Mouse (Mus musculus) small intestine, adult 10 weeks (tissue): ENCODE results near the gene Olfr318. TPM values are rescaled to one million over a fixed set of nuclear protein-coding genes. Genes with fewer than 3 reads are reported as not detected.

Experiments used
- polyA plus RNA-seq: library from polyadenylated mRNA; stranded (reverse); fragments of 350-450 nt; fragmentation: Illumina TruSeq; extraction: RNeasy Lipid Tissue Mini Kit (QIAGEN cat#74804); gene quantifications from one replicate; pipeline ENCODE4 v1.2.3, GENCODE M21; 2014; ENCODE audit warnings: low replicate concordance

The Olfr318 gene
- not detected for polyA plus RNA-seq

DNA sequence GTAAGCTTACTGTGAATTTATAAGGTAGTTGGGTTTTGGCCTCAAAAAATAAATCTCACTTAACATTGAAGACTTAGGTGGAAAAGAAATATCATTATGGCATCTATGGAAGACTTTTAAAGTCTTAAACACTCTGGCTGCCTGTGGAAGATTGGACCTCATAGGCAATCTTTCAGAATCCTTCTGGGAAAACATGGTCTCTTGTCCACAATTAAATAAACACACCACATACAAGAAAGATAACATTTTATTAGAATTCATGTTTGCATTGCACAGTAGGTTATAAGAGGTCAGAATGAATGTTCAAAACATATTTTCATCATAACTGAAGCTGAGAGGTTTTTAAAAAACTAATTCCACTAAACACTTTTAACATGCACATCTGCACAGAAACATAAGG, at the start of gene Olfr318:
Olfr318 (minus strand) TSS at position 101 of the 400 bp plus-strand sequence.

DNA sequence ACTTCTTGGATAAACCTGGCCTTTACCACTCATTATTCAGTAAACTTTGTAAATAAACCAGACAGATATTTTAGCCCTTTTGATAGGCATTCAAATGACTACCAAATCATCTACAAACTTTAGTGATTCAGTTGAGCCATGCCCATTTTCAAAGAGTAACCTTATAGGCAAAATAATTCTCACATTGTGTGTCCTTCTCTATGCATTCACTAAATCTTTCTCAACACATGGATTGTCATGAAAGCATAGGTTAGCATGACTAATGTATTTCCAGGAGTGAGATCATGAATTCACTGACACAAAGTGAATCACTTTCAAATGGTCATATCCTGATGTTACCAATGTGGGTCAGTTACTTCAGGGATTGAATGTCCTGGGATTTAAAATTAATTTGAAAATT, 49.1 kb upstream of the Olfr318 start, which contains the start of gene Olfr315:
Olfr315 (plus strand) TSS at position 301 of the 400 bp plus-strand sequence.

DNA sequence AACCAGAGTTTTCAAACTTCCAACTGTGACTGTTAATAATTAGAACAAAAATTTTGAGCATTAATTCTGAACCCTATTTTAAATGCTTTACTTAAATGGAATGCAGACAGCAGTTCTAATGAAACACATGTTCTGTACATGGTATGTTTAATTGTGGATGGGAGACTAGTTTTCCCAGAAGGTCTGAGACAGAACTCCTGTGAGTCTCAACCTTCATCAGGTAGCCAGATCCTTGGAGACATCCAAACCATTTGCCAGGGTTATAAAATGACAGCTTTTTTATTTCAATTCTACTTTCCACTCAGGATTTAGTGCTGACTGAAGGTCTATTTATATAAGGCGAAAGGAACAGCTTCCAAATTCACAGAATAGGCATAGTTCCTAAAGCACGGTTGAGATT, 28.6 kb upstream of the Olfr318 start, which contains the start of gene Olfr316:
Olfr316 (plus strand) TSS at position 301 of the 400 bp plus-strand sequence.

DNA sequence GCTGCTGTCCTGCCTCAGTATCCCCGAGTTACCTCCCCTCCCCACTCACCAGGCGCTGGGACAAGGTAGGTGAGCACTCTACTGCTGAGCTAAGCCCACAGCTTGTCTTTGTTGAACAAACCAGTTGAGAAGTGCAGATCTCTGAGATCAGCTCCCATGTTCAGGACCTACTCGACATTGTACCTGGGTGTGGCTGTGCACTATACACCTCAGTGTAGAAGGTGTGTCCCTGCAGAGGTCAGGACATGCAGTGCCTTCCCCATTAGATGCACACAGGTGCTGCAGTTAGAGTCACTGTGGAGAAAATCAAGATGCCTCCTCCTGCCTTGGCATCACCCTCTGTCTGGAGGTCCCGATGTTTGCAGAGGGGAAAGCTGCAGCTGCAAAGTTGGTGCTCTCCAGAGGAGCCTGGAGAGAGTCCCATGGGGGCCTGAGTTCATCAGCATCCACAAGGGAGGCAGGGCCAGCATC, 15.0 kb upstream of the Olfr318 start, which contains the start of gene Olfr317:
Olfr317 (minus strand) TSS at position 421 of the 471 bp plus-strand sequence.

DNA sequence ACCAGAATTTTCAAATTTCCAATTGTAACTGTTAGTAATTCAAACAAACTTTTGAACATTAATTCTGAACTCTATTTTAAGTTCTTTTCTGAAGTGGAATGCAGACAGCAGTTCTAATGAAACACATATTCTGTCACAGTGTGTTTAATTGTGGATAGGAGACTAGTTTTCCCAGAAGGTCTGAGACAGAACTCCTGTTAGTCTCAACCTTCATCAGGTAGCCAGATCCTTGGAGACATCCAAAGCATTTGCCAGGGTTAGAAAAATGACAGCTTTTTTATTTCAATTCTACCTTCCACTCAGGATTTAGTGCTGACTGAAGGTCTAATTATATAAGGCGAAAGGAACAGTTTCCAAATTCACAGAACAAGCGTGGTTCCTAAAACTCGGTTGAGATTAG, 25.0 kb downstream of the Olfr318 start, which contains the start of gene Olfr319:
Olfr319 (plus strand) TSS at position 301 of the 400 bp plus-strand sequence.

DNA sequence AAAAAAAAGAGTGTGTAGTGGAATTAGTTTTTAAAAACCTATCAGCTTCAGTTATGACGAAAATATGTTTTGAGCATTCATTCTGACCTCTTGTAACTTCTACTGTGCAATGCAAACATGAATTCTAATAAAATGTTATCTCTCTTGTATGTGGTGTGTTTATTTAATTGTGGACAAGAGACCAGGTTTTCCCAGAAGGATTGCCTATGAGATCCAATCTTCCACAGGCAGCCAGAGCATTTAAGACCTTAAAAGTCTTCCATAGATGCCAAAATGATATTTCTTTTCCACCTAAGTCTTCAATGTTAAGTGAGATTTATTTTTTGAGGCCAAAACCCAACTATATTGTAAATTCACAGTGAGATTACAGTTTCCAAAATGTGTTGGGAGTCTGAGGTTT, 43.0 kb downstream of the Olfr318 start, which contains the start of gene Olfr320:
Olfr320 (plus strand) TSS at position 301 of the 400 bp plus-strand sequence.

Other genes with a start within 250 kb of the Olfr318 start
- not detected for gene Olfr332, start 231.5 kb downstream of the Olfr318 start, polyA plus RNA-seq
- not detected for gene Olfr331, start 221.4 kb downstream of the Olfr318 start, polyA plus RNA-seq
- gene Olfr330, start 189.2 kb downstream of the Olfr318 start, polyA plus RNA-seq, result not detected
- gene Olfr329-ps, start 177.6 kb downstream of the Olfr318 start, polyA plus RNA-seq, result not detected
- not detected for gene Olfr328, start 168.4 kb downstream of the Olfr318 start, polyA plus RNA-seq
- not detected for gene Olfr224, start 153.5 kb downstream of the Olfr318 start, polyA plus RNA-seq
- gene Olfr325, start 146.3 kb downstream of the Olfr318 start, polyA plus RNA-seq, result not detected
- gene Olfr324, start 128.9 kb downstream of the Olfr318 start, polyA plus RNA-seq, result not detected
- 1,849 TPM for gene 2210407C18Rik, start 107.9 kb downstream of the Olfr318 start, polyA plus RNA-seq
- not detected for gene Olfr323, start 93.5 kb downstream of the Olfr318 start, polyA plus RNA-seq
- not detected for gene Trim58, start 83.5 kb downstream of the Olfr318 start, polyA plus RNA-seq
- gene Olfr322, start 65.2 kb downstream of the Olfr318 start, polyA plus RNA-seq, result not detected
- gene Olfr320, start 42.9 kb downstream of the Olfr318 start, polyA plus RNA-seq, result not detected
- gene Olfr319, start 24.9 kb downstream of the Olfr318 start, polyA plus RNA-seq, result not detected
- not detected for gene Olfr317, start 15.2 kb upstream of the Olfr318 start, polyA plus RNA-seq
- not detected for gene Olfr316, start 28.7 kb upstream of the Olfr318 start, polyA plus RNA-seq
- not detected for gene Olfr315, start 49.2 kb upstream of the Olfr318 start, polyA plus RNA-seq
- gene Olfr314, start 58.9 kb upstream of the Olfr318 start, polyA plus RNA-seq, result not detected
- 3.0 TPM for gene Fam183b, start 77.9 kb upstream of the Olfr318 start, polyA plus RNA-seq
- not detected for gene Olfr313, start 91.0 kb upstream of the Olfr318 start, polyA plus RNA-seq
- not detected for gene Olfr312, start 105.2 kb upstream of the Olfr318 start, polyA plus RNA-seq
- not detected for gene Olfr311, start 115.2 kb upstream of the Olfr318 start, polyA plus RNA-seq
- gene Gm12258, start 123.1 kb upstream of the Olfr318 start, polyA plus RNA-seq, result 7.5 TPM
- 7.6 TPM for gene 2810021J22Rik, start 143.2 kb upstream of the Olfr318 start, polyA plus RNA-seq
- 1.9 TPM for gene Zfp39, start 180.2 kb upstream of the Olfr318 start, polyA plus RNA-seq
- not detected for gene Btnl10, start 193.9 kb upstream of the Olfr318 start, polyA plus RNA-seq
- gene Rnf187, start 214.9 kb upstream of the Olfr318 start, polyA plus RNA-seq, result 3.1 TPM
- gene Hist3h2ba, start 224.9 kb upstream of the Olfr318 start, polyA plus RNA-seq, result not detected
- gene Hist3h2a, start 230.7 kb upstream of the Olfr318 start, polyA plus RNA-seq, result 8.1 TPM
- gene Trim17, start 230.7 kb upstream of the Olfr318 start, polyA plus RNA-seq, result not detected